Mouse (Mus musculus): ENCODE results near the gene Kcna4. TPM values are rescaled to one million over a fixed set of nuclear protein-coding genes. Genes with fewer than 3 reads are reported as not detected.

Gene Kcna4
- polyA plus RNA-seq, 1 experiment from 2014 or later: 1.0 TPM

DNA sequence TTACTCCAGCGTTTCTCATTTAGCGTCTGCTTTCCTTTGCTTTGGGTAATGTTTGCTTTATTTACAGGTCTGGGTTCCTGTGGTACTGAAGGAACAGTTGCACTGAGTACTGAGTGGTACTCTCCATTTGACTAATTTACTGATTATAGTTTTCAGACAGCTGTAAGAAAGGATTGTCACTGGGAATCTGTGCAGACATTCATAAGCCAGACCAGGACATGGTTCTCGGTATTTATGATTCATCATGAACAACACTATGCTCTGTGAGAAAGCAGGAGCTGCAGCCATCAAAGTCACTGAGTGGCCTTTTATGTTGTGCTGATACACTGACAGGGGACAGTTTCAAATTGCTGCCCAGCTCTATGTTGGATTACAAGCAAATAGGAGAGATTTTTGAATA lies 33.7 kb downstream of the Kcna4 start:
- Histone ChIP-seq H3K9me3 (replicated peaks) (no peaks in the 10 kb centered on the region), H3K27me3 (no peaks in the 10 kb centered on the region), H3K36me3 (ENCODE audit: poor library complexity, severe bottlenecking) (no peaks in the 10 kb centered on the region), H3K4me1 (0 out of 2 replicates have a peak, but pooled peaks cover 2% of the 10 kb centered on the region), H3K9ac (no peak overlapping the region), H3K4me3 (no peak overlapping the region), H3K27ac (no peak overlapping the region), H3K4me2 (no peak overlapping the region)
- WGBS: 88% methylated on average over 3 of the region's 3 CpGs
- no peak for ATAC-seq

- Histone ChIP-seq H3K9me3 (replicated peaks) (no peaks in the 10 kb centered on the region), H3K27me3 (no peaks in the 10 kb centered on the region), H3K4me1 (no peaks in the 10 kb centered on the region), H3K9ac (no peak overlapping the region), H3K4me2 (no peak overlapping the region), H3K36me3 (ENCODE audit: poor library complexity, severe bottlenecking) (no peaks in the 10 kb centered on the region), H3K4me3 (no peak overlapping the region), H3K27ac (no peak overlapping the region)
- WGBS: 87% methylated on average over 3 of the region's 3 CpGs
- no peak for ATAC-seq
Measured at GRCm38 (mm10) chr2:107327276-107327675, 36.8 kb downstream of the Kcna4 start.

- H3K9ac ChIP-seq: no peak overlapping the region
- ATAC-seq: no peak
- no peak overlapping the region for H3K27ac ChIP-seq
- H3K4me1 ChIP-seq: no peaks in the 10 kb centered on the region
- H3K4me2 ChIP-seq: no peak overlapping the region
- no peak overlapping the region for H3K4me3 ChIP-seq
- H3K36me3 ChIP-seq (ENCODE audit: poor library complexity, severe bottlenecking): no peaks in the 10 kb centered on the region
- H3K27me3 ChIP-seq: no peaks in the 10 kb centered on the region
- WGBS: 94% methylated on average over 3 of the region's 3 CpGs
- H3K9me3 ChIP-seq (replicated peaks): no peaks in the 10 kb centered on the region
Measured at GRCm38 (mm10) chr2:107341291-107341690, 50.9 kb downstream of the Kcna4 start.

DNA sequence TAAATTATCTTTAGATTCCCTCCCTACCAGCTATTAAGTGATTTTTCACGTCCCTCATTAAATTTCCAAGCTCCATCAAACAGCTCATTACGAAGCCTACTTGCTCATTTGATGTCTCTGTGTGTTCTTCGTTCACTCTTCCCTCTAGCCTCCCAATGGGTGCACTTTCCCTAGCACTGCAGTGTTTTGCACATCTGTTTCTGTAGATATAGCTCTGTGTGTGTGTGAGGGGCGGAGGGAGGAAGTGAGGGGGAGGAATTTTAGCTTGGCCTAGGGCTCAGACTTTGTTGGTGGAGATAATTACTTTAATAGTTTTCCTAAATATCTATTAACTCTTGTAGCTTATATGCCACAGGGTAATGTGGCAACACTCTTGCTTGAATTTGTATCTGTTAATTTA lies 54.4 kb downstream of the Kcna4 start:
- Histone ChIP-seq H3K27ac (no peak overlapping the region), H3K4me1 (no peaks in the 10 kb centered on the region), H3K4me2 (no peak overlapping the region), H3K4me3 (no peak overlapping the region), H3K27me3 (no peaks in the 10 kb centered on the region), H3K9me3 (replicated peaks) (no peaks in the 10 kb centered on the region), H3K36me3 (ENCODE audit: poor library complexity, severe bottlenecking) (no peaks in the 10 kb centered on the region), H3K9ac (no peak overlapping the region)
- no peak for ATAC-seq
- 60% methylated on average over 4 of the region's 4 CpGs for WGBS

- 76% methylated on average over 4 of the region's 4 CpGs for WGBS
- Histone ChIP-seq H3K9me3 (replicated peaks) (no peaks in the 10 kb centered on the region), H3K4me2 (no peak overlapping the region), H3K4me3 (no peak overlapping the region), H3K36me3 (ENCODE audit: poor library complexity, severe bottlenecking) (no peaks in the 10 kb centered on the region), H3K27me3 (no peaks in the 10 kb centered on the region), H3K9ac (no peak overlapping the region), H3K4me1 (no peaks in the 10 kb centered on the region), H3K27ac (no peak overlapping the region)
- ATAC-seq: no peak
Measured at GRCm38 (mm10) chr2:107345299-107345698, 54.9 kb downstream of the Kcna4 start.

Other genes starting within 250 kb of the Kcna4 start
- gene Fshb, start 231.0 kb upstream of the Kcna4 start, polyA plus RNA-seq (2015; fragmentation: Nextera tagmentation; extraction: Ambion mirVana): not detected in 2 replicates

Data from forebrain, embryonic 13.5 days (tissue).